Mouse (Mus musculus): ENCODE results near the gene L1td1.

DNA sequence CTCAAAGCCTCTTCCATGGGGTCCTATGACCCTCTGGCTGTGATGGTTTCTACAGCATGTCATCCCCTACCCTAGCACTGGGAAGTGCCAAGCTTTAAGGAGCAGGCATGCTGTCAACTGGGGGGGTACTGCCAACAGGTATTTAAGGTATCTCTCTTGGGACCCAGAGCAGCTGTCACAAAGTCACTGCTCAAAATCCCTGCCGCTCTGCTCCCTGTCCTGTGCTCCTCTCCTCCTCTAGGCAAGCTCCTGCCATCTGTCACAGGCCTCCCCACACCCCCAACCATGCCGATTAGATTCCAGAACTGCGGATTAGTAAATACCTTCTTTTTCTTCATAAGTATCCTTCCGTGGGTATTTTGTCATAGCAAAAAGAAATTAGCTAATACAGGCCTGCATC is 27.9 kb downstream of the L1td1 start:
- TF ChIP-seq TBP (IDR thresholded peaks at IDR 0.05; ENCODE audit: low read depth, low read length) = no peak
- TF ChIP-seq TCF12 (IDR thresholded peaks at IDR 0.05; ENCODE audit: low read depth, low read length) = no peak
- no peak for TF ChIP-seq CTCF (IDR thresholded peaks at IDR 0.05 in 2 of 3, conservative IDR thresholded peaks at IDR 0.05 in 1 of 3; ENCODE audit: control insufficient read depth in 1 of 3, insufficient read depth in 1 of 3, low read depth in 2 of 3, low read length in 3 of 3, poor library complexity in 1 of 3, severe bottlenecking in 1 of 3)
- no peak for TF ChIP-seq MXI1 (IDR thresholded peaks at IDR 0.05; ENCODE audit: low read depth, low read length)
- TF ChIP-seq GATA1 (IDR thresholded peaks at IDR 0.05; ENCODE audit: low read depth, low read length) = no peak
- TF ChIP-seq POLR2A (IDR thresholded peaks at IDR 0.05; ENCODE audit: control insufficient read depth in 1 of 2, insufficient read depth in 1 of 2, low read depth in 1 of 2, low read length in 2 of 2, poor library complexity in 1 of 2) = no peak
- no peak for TF ChIP-seq EP300 (IDR thresholded peaks at IDR 0.05; ENCODE audit: low read depth in 1 of 2, low read length in 2 of 2)
- no peak for TF ChIP-seq MAX (IDR thresholded peaks at IDR 0.05; ENCODE audit: low read length)
- no peak for TF ChIP-seq BHLHE40 (IDR thresholded peaks at IDR 0.05; ENCODE audit: borderline replicate concordance, low read depth, low read length)
- no peak for TF ChIP-seq NELFE (IDR thresholded peaks at IDR 0.05; ENCODE audit: low read depth, low read length)
- no peak for TF ChIP-seq TAL1 (IDR thresholded peaks at IDR 0.05; ENCODE audit: low read length)
